Mouse (Mus musculus) midbrain, embryonic 13.5 days (tissue): ENCODE results near the gene Ttc16. TPM values are rescaled to one million over a fixed set of nuclear protein-coding genes. Genes with fewer than 3 reads are reported as not detected.
A peak's percentile ranks its signal among the peaks of the same experiment; 100 is the strongest.

Experiments
- ATAC-seq: fragments of 200-750 bp; cut with Nextera tagmentation; 2 replicates; pipeline ENCODE4 v1.8.0; 2017; ENCODE audit warnings: mild to moderate bottlenecking, moderate TSS enrichment, moderate library complexity
- H3K27ac ChIP-seq: fragments of 300-500 bp; sonication (generic); 2 replicates; pipeline ENCODE4 v1.5.1; 2015; ENCODE audit warnings: inconsistent platforms, mild to moderate bottlenecking, moderate library complexity
- H3K27me3 ChIP-seq: fragments of 300-500 bp; sonication (generic); 2 replicates; pipeline ENCODE4 v1.6.1; 2015; ENCODE audit warnings: mild to moderate bottlenecking, inconsistent platforms
- H3K36me3 ChIP-seq: fragments of 300-500 bp; sonication (generic); 2 replicates; pipeline ENCODE4 v1.6.1; 2015; ENCODE audit warnings: mild to moderate bottlenecking, inconsistent platforms
- H3K4me1 ChIP-seq: fragments of 300-500 bp; sonication (generic); replicated peaks from 2 replicates; pipeline ENCODE4 v1.6.1; 2015; ENCODE audit warnings: inconsistent platforms
- H3K4me2 ChIP-seq: fragments of 300-500 bp; sonication (generic); replicated peaks from 2 replicates; pipeline ENCODE4 v1.6.1; 2015; ENCODE audit warnings: moderate library complexity, mild to moderate bottlenecking, inconsistent platforms
- H3K4me3 ChIP-seq: fragments of 300-500 bp; sonication (generic); replicated peaks from 2 replicates; pipeline ENCODE4 v1.5.1; 2015; ENCODE audit warnings: mild to moderate bottlenecking, inconsistent platforms
- H3K9ac ChIP-seq: fragments of 300-500 bp; sonication (generic); replicated peaks from 2 replicates; pipeline ENCODE4 v1.6.1; 2015; ENCODE audit warnings: mild to moderate bottlenecking, inconsistent platforms
- H3K9me3 ChIP-seq: fragments of 300-500 bp; sonication (generic); 2 replicates; pipeline ENCODE4 v1.6.1; 2016; ENCODE audit warnings: mild to moderate bottlenecking, inconsistent platforms
- WGBS: fragments of 180-500 bp; shearing (Covaris S2); methylation state at CpG from one replicate; pipeline ENCODE4 v1.1.7; 2015; 5-methylcytosine and 5-hydroxymethylcytosine counted together
- polyA plus RNA-seq: library from polyadenylated mRNA; unstranded; fragments of >200 nt; fragmentation: Nextera tagmentation; extraction: Ambion mirVana; gene quantifications from 2 replicates; pipeline ENCODE4 v1.2.1, GENCODE M21; 2015

The Ttc16 gene
- polyA plus RNA-seq, 1 experiment from 2014 or later: 0.52 TPM

DNA sequence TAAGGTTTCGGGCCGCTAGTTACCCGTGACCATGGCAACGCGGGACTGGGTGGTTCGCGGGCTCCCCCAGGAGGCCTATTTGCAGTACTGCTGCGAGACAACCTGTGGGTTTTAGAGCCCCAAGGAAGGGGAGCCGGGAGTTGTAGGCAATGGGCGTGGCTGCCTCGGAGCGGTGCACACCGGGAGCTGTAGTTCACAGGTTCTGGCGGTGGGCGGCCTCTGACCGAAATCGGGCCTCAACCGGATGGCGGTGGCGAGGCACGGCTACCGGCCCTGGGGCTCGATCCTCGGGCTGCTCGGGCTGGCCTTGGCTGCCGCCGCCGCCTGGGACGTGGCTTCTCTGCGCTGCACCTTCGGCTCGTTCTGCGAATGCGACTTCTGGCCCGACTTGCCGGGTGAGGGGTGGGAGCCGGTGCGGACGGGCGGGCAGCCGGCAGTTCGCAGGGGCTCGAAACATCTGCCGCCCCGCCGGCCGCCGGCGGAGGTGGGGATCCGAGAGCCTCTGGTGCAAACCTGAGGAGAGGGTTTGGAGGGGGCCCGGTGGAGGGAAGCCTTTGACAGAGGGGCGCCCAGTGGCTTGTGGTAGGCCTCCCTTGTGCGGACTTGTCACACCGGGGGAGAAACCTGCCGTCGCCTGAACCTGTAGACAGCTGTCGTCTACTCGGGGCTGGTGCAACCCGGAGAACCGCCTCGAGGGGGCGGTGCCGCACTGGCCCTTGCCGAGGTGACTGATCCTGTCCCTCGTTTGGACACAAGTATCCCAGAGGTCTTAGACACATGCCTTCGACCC, 18.2 kb downstream of the Ttc16 start, which contains the start of gene Tor2a:
TSS of gene Tor2a (plus strand) at position 179 of the 790 bp plus-strand sequence.
- Histone ChIP-seq H3K4me2 (peak within 1 kb of the TSS; percentile 50), H3K36me3 (peaks cover 56% of the 10 kb centered on the region), H3K27ac (peak within 1 kb of the TSS; percentile 90), H3K4me1 (peaks cover 27% of the 10 kb centered on the region), H3K27me3 (no peaks in the 10 kb centered on the region), H3K9me3 (no peaks in the 10 kb centered on the region), H3K9ac (peak within 1 kb of the TSS; percentile 90), H3K4me3 (peak within 1 kb of the TSS; percentile 72)
- WGBS: under 1% methylated on average over 66 of the region's 66 CpGs
- peak; percentile 93 for ATAC-seq

DNA sequence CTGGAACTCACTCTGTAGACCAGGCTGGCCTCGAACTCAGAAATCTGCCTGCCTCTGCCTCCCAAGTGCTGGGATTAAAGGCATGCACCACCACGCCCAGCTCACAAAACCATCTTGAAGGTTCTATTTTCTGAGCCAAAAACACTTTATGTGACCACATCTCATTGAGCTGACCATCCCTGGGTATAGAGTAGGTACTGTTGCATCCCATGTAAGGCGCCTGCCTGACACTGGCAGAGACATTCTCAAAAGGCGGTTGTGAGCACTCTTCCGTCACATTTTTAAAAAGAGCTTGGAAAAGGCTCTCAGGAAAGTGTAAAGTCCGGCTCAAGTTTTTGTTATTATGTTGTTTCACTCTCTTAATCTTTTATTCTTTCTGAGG, 18.8 kb downstream of the Ttc16 start:
- Histone ChIP-seq H3K4me1 (peaks cover 33% of the 10 kb centered on the region), H3K27me3 (no peaks in the 10 kb centered on the region), H3K27ac (no peak overlapping the region), H3K36me3 (peaks cover 50% of the 10 kb centered on the region), H3K9me3 (no peaks in the 10 kb centered on the region), H3K4me3 (peak overlapping the region; percentile 72; the same call in 1 of the 2 replicates), H3K4me2 (peak overlapping the region; percentile 50), H3K9ac (no peak overlapping the region)
- WGBS: 28% methylated on average over 6 of the region's 6 CpGs
- peak; percentile 48; the same call in 1 of the 2 replicates for ATAC-seq

DNA sequence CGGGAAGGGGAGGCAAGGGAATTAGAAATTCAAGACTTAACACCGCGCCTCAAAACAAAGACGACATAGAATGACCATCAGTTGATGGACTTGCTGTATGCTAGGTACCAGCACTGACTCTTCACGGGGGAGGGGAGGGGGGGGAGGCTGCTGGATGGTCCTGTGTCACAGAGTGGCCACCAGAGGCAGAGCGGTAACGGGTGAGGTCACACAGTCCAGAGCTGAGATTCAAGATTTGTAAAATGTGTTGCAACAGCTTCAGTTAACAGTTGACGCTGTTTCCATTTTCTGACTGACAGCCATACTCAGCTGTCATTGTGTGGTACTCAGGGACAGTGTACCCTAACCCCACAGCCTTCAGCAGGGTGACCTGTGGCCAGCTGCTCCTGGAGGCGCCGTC, 23.3 kb downstream of the Ttc16 start:
- Histone ChIP-seq H3K36me3 (peaks cover 54% of the 10 kb centered on the region), H3K9me3 (no peaks in the 10 kb centered on the region), H3K27ac (peak overlapping the region; percentile 81; the same call in 1 of the 2 replicates), H3K4me3 (peak overlapping the region; percentile 30), H3K9ac (peak overlapping the region; percentile 53; the same call in 1 of the 2 replicates), H3K27me3 (no peaks in the 10 kb centered on the region), H3K4me2 (peak overlapping the region; percentile 52), H3K4me1 (peaks cover 31% of the 10 kb centered on the region)
- no peak for ATAC-seq
- WGBS: 58% methylated on average over 10 of the region's 10 CpGs

- 27% methylated on average over 8 of the region's 10 CpGs for WGBS
- Histone ChIP-seq H3K4me1 (peaks cover 29% of the 10 kb centered on the region), H3K27ac (peak overlapping the region; percentile 81), H3K36me3 (peaks cover 59% of the 10 kb centered on the region), H3K27me3 (no peaks in the 10 kb centered on the region), H3K9me3 (no peaks in the 10 kb centered on the region), H3K4me2 (peak overlapping the region; percentile 52), H3K4me3 (peak overlapping the region; percentile 30), H3K9ac (peak overlapping the region; percentile 53)
- ATAC-seq: no peak
Observed at GRCm38 (mm10) chr2:32751665-32752033, 23.8 kb downstream of the Ttc16 start.

DNA sequence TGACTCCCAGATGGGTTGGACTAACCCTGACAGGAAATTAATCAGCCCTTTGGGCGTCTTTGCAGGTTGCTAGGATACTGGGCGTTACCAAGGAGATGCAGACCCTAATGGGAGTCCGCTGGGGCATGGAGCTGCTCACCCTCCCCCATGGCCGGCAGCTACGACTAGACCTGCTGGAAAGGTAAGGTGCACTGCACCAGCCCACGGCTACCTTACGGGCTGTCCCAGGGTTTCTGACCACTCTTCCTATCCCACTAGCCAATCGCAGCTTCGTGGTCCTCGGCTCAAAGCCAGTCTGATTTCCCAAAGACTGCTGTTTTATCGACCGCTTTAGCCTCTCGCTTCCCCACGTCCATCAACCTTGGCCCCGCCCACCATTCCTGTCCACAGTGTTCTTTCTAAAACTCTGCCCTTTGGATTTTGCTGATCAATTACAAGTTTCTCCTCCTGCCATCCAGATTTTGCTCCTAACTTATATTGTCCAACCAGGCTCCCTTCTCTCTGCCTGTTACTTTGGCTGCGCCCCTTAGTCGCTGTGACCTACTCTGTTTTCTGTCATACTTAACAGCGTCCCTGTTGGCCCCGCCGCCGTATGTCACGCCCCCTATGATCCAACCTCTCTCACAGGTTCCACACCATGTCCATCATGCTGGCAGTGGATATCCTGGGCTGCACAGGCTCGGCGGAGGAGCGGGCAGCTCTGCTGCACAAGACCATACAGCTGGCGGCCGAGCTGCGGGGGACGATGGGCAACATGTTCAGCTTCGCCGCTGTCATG, 24.4 kb downstream of the Ttc16 start:
- Histone ChIP-seq H3K4me1 (peaks cover 28% of the 10 kb centered on the region), H3K9me3 (no peaks in the 10 kb centered on the region), H3K27ac (peak overlapping the region; percentile 81), H3K4me3 (peak overlapping the region; percentile 30), H3K4me2 (peak overlapping the region; percentile 52), H3K27me3 (no peaks in the 10 kb centered on the region), H3K9ac (peak overlapping the region; percentile 53), H3K36me3 (peaks cover 65% of the 10 kb centered on the region)
- WGBS: 7% methylated on average over 31 of the region's 31 CpGs
- ATAC-seq: peak; percentile 88

DNA sequence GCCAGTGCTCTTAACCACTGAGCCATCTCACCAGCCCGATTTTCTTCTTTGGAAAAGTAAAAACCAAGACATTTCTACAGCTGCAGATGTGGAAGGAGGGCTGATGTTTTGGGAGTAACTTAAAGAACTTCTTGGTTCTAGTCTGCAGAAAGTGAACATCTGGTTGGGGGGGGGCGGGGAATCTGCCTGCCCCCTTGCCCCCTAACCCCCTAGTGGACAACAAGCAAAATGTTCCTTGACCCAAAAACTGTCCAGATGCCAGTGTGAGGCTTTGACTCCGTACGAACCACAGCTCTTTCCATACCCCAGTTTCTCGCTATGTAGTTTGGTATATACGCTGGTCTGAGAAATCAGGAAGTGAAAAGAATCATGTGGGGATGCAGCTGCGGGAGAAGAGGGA, 25.2 kb downstream of the Ttc16 start:
- Histone ChIP-seq H3K36me3 (peaks cover 74% of the 10 kb centered on the region), H3K9ac (no peak overlapping the region), H3K9me3 (no peaks in the 10 kb centered on the region), H3K4me1 (peaks cover 28% of the 10 kb centered on the region), H3K27ac (peak overlapping the region; percentile 81; the same call in 1 of the 2 replicates), H3K27me3 (no peaks in the 10 kb centered on the region), H3K4me3 (no peak overlapping the region), H3K4me2 (no peak overlapping the region; the same call in 1 of the 2 replicates)
- 77% methylated on average over 7 of the region's 7 CpGs for whole genome bisulfite sequencing
- ATAC-seq: no peak

DNA sequence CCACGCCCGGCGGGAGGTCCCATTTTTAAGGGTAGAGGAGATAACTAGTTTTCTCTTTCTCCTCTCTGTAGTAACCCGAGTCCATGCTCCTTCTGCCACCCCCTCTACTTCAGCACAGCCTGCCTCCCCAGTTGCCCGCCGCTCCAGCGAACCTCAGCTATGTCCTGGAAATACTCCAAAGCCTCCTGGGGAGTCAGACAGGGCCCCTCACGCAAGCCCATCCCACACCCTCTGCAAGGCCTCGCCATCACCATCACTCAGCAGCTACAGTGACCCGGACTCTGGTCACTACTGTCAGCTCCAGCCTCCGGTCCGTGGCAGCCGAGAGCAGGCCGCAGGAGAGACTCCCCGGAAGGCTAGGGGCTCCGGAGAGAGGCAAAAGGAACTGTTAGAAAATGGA, 26.4 kb downstream of the Ttc16 start:
- no peak overlapping the region for H3K4me3 ChIP-seq
- 92% methylated on average over 16 of the region's 16 CpGs for WGBS

DNA sequence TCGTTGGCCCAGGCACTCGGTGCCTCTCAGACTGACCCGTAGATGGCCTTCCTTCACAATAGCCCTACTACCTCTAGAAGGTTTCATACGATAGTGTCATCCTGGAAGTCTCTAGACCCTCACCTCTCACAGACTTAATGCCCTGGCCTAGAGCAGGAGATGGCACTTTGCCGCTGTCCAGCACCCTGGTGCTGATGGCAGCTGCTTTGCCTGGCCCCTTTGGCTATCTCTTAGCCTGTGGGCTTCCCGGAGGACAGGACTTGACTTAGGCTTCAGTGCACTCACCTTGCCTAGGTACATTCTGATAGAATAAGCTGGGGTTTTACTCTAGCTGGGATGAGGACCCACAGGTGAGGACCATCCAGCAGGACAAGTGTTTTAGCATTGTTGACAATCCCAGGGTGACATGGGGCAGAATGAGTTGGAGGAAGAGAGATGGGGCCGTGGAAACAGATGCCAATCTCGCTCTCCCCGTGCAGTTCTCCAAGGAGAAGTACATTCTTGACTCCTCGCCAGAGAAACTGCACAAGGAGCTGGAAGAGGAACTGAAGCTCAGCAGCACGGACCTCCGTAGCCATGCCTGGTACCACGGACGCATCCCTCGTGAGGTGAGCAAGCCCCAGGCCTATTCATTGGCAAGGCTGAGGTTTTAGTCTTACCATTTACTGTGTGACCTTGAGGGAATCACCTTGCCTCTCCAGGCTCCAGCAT, 31.0 kb downstream of the Ttc16 start:
- no peak for ATAC-seq
- H3K9ac ChIP-seq: peak overlapping the region; percentile 32; the same call in 1 of the 2 replicates
- H3K36me3 ChIP-seq: peaks cover 47% of the 10 kb centered on the region
- peaks cover 4% of the 10 kb centered on the region; the same call in 1 of the 2 replicates for H3K27me3 ChIP-seq
- peaks cover 40% of the 10 kb centered on the region for H3K4me1 ChIP-seq
- no peak overlapping the region for H3K4me3 ChIP-seq
- 82% methylated on average over 15 of the region's 15 CpGs for WGBS
- H3K9me3 ChIP-seq: no peaks in the 10 kb centered on the region
- H3K4me2 ChIP-seq: no peak overlapping the region
- no peak overlapping the region for H3K27ac ChIP-seq

More for the DNA sequence above, 26.4 kb downstream of the Ttc16 start:
- Histone ChIP-seq H3K36me3 (peaks cover 72% of the 10 kb centered on the region), H3K9ac (no peak overlapping the region), H3K27me3 (no peaks in the 10 kb centered on the region), H3K4me1 (peaks cover 35% of the 10 kb centered on the region), H3K27ac (no peak overlapping the region), H3K9me3 (no peaks in the 10 kb centered on the region), H3K4me2 (no peak overlapping the region)
- no peak for ATAC-seq

- peak; percentile 94 for ATAC-seq
- H3K4me3 ChIP-seq: peak overlapping the region; percentile 75
- 1% methylated on average over 12 of the region's 18 CpGs for WGBS
- peaks cover 44% of the 10 kb centered on the region for H3K4me1 ChIP-seq
- peak overlapping the region; percentile 87 for H3K9ac ChIP-seq
- H3K27me3 ChIP-seq: peaks cover 4% of the 10 kb centered on the region; the same call in 1 of the 2 replicates
- H3K4me2 ChIP-seq: peak overlapping the region; percentile 84
- peak overlapping the region; percentile 88 for H3K27ac ChIP-seq
- H3K9me3 ChIP-seq: no peaks in the 10 kb centered on the region
- peaks cover 28% of the 10 kb centered on the region for H3K36me3 ChIP-seq
Observed at GRCm38 (mm10) chr2:32742173-32742531, 33.3 kb downstream of the Ttc16 start.

- WGBS: 2% methylated on average over 51 of the region's 58 CpGs
- Histone ChIP-seq H3K4me1 (peaks cover 44% of the 10 kb centered on the region), H3K36me3 (peaks cover 21% of the 10 kb centered on the region), H3K27ac (peak overlapping the region; percentile 88), H3K4me3 (peak overlapping the region; percentile 75), H3K27me3 (peaks cover 4% of the 10 kb centered on the region; the same call in 1 of the 2 replicates), H3K4me2 (peak overlapping the region; percentile 84), H3K9ac (peak overlapping the region; percentile 87), H3K9me3 (no peaks in the 10 kb centered on the region)
- ATAC-seq: peak; percentile 56
Observed at GRCm38 (mm10) chr2:32741273-32742172, 33.9 kb downstream of the Ttc16 start.

GRCm38 (mm10) chr2:32740916-32741272, 34.5 kb downstream of the Ttc16 start, which contains the start of gene 6330409D20Rik:
Gene 6330409D20Rik, minus strand, starts transcription at chr2:32741016.
- peak within 1 kb of the TSS; percentile 88 for H3K27ac ChIP-seq
- 8% methylated on average over 11 of the region's 11 CpGs for WGBS
- H3K4me2 ChIP-seq: peak within 1 kb of the TSS; percentile 84
- H3K36me3 ChIP-seq: peaks cover 15% of the 10 kb centered on the region
- peaks cover 44% of the 10 kb centered on the region for H3K4me1 ChIP-seq
- peak within 1 kb of the TSS; percentile 75 for H3K4me3 ChIP-seq
- ATAC-seq: peak; percentile 6; the same call in 1 of the 2 replicates
- H3K9ac ChIP-seq: peak within 1 kb of the TSS; percentile 87
- H3K9me3 ChIP-seq: no peaks in the 10 kb centered on the region
- peaks cover 4% of the 10 kb centered on the region; the same call in 1 of the 2 replicates for H3K27me3 ChIP-seq
